Mouse (Mus musculus): ENCODE measurements around the gene Slc6a19. TPM values are rescaled to one million over a fixed set of nuclear protein-coding genes. Genes with fewer than 3 reads are reported as not detected.
A peak's percentile ranks its signal among the peaks of the same experiment; 100 is the strongest.

The Slc6a19 gene
- polyA plus RNA-seq, 1 experiment: 0.23 TPM

DNA sequence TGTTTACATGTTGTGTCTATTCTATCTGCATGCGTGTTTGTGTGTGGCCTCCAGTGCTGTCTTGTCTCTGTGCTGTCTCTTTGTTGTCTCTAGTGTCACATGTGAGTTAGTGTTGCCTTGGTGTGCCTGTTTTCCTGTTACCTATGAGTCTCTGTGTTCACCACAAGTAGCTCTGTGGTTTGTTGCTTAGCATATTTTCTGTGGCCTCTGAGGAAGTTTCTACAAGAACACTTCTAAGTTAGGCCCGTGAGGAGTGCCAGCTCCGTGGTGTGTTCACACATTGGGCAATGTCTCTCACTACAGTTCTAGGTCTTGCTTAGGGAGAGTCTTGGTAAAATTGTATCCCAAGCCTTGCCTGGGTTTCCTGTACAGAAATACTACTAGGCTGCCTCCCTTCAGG is 32.3 kb upstream of the Slc6a19 start:
- TF ChIP-seq POLR2A (IDR thresholded peaks at IDR 0.05; ENCODE audit: control insufficient read depth, low read depth, low read length) (no peak), CTCF (IDR thresholded peaks at IDR 0.05; ENCODE audit: control insufficient read depth, insufficient read depth, insufficient replicate concordance, low read depth, low read length) (no peak)
- Histone ChIP-seq H3K4me1 (ENCODE audit: control insufficient read depth, insufficient read depth, low read length) (peaks cover 10% of the 10 kb centered on the region), H3K27me3 (ENCODE audit: control insufficient read depth, insufficient read depth, low read length) (no peaks in the 10 kb centered on the region), H3K27ac (ENCODE audit: control insufficient read depth, insufficient read depth, low read depth, low read length) (no peak overlapping the region), H3K4me3 (ENCODE audit: control insufficient read depth, low read depth, low read length) (no peak overlapping the region), H3K36me3 (ENCODE audit: control insufficient read depth, insufficient read depth, low read length) (no peaks in the 10 kb centered on the region)

DNA sequence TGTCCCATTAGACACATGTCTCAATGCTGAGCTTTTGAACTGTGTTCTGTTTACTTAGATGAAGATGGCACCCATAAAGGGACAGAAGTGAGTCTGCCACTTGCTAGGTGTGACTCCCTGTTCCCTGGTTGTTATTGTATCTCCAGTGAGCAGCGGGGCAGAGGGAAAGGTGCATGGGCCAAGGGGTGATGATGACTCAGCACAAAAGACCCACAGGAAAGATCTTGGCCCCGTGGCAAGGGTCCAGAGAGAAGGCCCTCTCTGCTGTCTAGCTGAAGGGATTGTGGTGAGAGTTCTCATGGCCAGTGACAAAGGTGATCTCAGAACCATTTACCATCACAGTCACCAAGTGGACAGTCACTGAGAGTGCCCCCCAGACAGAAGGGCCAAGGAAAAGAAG is 31.3 kb upstream of the Slc6a19 start:
- H3K4me3 ChIP-seq (ENCODE audit: control insufficient read depth, low read depth, low read length): no peak overlapping the region
- TF ChIP-seq CTCF (IDR thresholded peaks at IDR 0.05; ENCODE audit: control insufficient read depth, insufficient read depth, insufficient replicate concordance, low read depth, low read length) (no peak), POLR2A (IDR thresholded peaks at IDR 0.05; ENCODE audit: control insufficient read depth, low read depth, low read length) (no peak)
- H3K4me1 ChIP-seq (ENCODE audit: control insufficient read depth, insufficient read depth, low read length): peaks cover 10% of the 10 kb centered on the region
- no peak overlapping the region for H3K27ac ChIP-seq (ENCODE audit: control insufficient read depth, insufficient read depth, low read depth, low read length)
- H3K27me3 ChIP-seq (ENCODE audit: control insufficient read depth, insufficient read depth, low read length): no peaks in the 10 kb centered on the region
- H3K36me3 ChIP-seq (ENCODE audit: control insufficient read depth, insufficient read depth, low read length): no peaks in the 10 kb centered on the region

DNA sequence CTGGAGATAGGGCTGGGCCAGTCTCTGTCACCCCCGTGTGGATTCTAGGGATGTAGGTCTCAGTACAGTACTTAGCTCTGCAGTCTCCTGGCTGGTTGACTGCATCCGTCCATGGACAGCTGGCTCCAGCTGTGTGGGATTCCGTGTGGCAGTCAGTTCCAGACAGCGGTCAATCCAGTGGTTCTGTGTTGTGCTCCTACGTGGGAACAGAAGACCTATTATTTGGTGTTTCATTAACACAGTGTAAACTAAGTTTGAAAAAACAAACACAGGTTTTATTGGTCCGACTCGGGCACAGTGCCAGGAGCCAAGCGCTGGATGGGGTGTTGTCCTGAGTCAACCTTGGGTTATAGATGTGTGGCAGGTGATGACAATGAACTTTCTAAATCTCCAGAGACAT is 30.6 kb upstream of the Slc6a19 start:
- peaks cover 10% of the 10 kb centered on the region for H3K4me1 ChIP-seq (ENCODE audit: control insufficient read depth, insufficient read depth, low read length)
- H3K27me3 ChIP-seq (ENCODE audit: control insufficient read depth, insufficient read depth, low read length): no peaks in the 10 kb centered on the region
- TF ChIP-seq POLR2A (IDR thresholded peaks at IDR 0.05; ENCODE audit: control insufficient read depth, low read depth, low read length): no peak
- TF ChIP-seq CTCF (IDR thresholded peaks at IDR 0.05; ENCODE audit: control insufficient read depth, insufficient read depth, insufficient replicate concordance, low read depth, low read length): no peak

DNA sequence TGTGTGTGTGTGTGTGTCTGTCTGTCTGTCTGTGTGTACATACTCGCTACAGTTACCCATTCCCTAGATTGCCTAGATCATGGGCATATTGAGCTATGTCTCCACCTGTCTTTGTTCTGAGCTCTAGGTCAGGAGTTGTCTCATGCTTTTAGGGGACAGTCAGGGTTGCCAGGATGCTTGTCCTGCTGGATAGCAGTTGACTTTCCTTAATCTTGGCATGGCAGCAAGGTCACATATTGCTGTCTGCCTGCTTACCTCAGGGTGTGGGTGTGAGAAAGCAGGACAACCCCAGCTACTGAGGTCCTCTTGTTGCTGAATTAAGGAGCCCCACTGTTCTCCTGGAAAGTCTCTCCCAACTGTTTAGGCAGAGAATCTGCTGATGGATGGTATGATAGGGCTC is 29.7 kb upstream of the Slc6a19 start:
- H3K4me3 ChIP-seq (ENCODE audit: control insufficient read depth, low read depth, low read length): no peak overlapping the region
- H3K27me3 ChIP-seq (ENCODE audit: control insufficient read depth, insufficient read depth, low read length): no peaks in the 10 kb centered on the region
- H3K4me1 ChIP-seq (ENCODE audit: control insufficient read depth, insufficient read depth, low read length): peaks cover 10% of the 10 kb centered on the region
- no peaks in the 10 kb centered on the region for H3K36me3 ChIP-seq (ENCODE audit: control insufficient read depth, insufficient read depth, low read length)
- TF ChIP-seq CTCF (IDR thresholded peaks at IDR 0.05; ENCODE audit: control insufficient read depth, insufficient read depth, insufficient replicate concordance, low read depth, low read length): no peak
- TF ChIP-seq POLR2A (IDR thresholded peaks at IDR 0.05; ENCODE audit: control insufficient read depth, low read depth, low read length): no peak
- no peak overlapping the region for H3K27ac ChIP-seq (ENCODE audit: control insufficient read depth, insufficient read depth, low read depth, low read length)

More for the DNA sequence above, 30.6 kb upstream of the Slc6a19 start:
- Histone ChIP-seq H3K36me3 (ENCODE audit: control insufficient read depth, insufficient read depth, low read length) (no peaks in the 10 kb centered on the region), H3K4me3 (ENCODE audit: control insufficient read depth, low read depth, low read length) (no peak overlapping the region), H3K27ac (ENCODE audit: control insufficient read depth, insufficient read depth, low read depth, low read length) (no peak overlapping the region)

DNA sequence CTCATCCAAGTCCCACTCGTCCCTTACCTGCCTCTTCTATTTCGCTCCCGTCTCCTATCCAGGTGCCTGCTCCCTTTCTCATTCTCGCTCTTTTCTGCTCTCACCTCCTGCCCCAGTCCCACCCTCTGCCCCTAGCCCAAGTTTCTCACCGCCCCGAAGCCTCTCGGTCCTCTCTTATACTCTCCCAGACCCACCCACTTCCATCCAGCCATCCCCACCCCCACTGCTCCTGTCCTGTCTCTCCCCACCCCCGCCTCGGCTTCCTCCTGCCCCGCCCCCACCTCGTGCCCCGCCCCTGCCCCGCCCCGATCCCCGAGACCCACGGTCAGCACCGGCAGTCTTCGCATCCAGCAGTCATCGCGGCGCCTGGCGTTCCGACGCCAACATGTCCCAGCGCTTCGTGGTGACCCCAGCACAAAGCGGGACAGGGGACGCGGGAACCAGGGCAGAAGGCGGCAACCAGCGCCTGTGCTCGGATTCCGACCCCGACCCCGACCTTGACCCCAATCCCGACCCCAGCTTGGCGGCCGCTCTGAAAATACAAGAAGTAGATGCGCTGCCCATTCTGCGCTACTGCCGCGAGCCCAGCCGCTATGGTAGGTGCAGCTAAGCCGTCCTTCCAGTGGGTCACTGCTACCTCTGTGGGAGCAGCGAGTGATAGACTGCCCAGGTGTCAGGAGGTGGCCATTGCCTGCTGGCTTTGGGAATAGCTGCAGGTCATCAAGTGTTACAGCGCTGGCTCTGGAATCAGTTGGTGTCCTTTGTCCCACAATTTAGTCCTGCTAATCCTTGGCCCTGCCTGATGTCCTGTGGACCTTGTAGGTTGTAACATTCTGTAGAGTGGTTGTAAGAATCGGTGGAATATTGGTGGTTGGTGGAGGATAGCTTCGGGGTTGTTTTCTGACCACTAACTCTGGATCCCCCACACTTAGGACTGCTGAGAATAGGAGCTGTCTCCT is 28.4 kb upstream of the Slc6a19 start, which contains the start of gene Slc12a7:
Slc12a7 (plus strand) TSS at position 353 of the 959 bp plus-strand sequence.
- peaks cover 10% of the 10 kb centered on the region for H3K4me1 ChIP-seq (ENCODE audit: control insufficient read depth, insufficient read depth, low read length)
- no peak within 1 kb of the TSS for H3K27ac ChIP-seq (ENCODE audit: control insufficient read depth, insufficient read depth, low read depth, low read length)
- TF ChIP-seq POLR2A (IDR thresholded peaks at IDR 0.05; ENCODE audit: control insufficient read depth, low read depth, low read length): 0 out of 2 replicates have a peak, but pooled peaks have one; percentile 16
- TF ChIP-seq CTCF (IDR thresholded peaks at IDR 0.05; ENCODE audit: control insufficient read depth, insufficient read depth, insufficient replicate concordance, low read depth, low read length): no peak
- H3K4me3 ChIP-seq (ENCODE audit: control insufficient read depth, low read depth, low read length): peak within 1 kb of the TSS; percentile 71
- no peaks in the 10 kb centered on the region for H3K27me3 ChIP-seq (ENCODE audit: control insufficient read depth, insufficient read depth, low read length)
- H3K36me3 ChIP-seq (ENCODE audit: control insufficient read depth, insufficient read depth, low read length): no peaks in the 10 kb centered on the region

DNA sequence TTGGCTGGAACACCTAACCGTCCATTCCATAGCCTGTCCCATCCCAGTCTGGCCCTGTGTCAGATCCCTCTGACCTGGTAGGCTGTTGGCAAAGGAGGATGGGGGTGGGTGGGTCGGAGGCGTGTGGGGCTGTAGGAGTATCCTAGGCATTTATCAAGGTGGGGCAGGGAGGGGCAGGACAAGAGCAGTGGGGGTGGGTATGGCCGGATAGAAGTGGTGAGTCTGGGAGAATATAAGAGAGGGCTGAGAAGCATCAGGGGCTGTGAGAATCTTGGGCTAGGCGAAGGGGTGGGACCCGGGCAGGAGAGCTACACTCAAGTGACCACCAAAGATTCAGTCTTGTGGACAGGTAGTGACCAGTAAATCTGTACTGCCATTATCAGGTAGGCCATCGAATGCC is 27.6 kb upstream of the Slc6a19 start:
- TF ChIP-seq CTCF (IDR thresholded peaks at IDR 0.05; ENCODE audit: control insufficient read depth, insufficient read depth, insufficient replicate concordance, low read depth, low read length) (no peak), POLR2A (IDR thresholded peaks at IDR 0.05; ENCODE audit: control insufficient read depth, low read depth, low read length) (no peak)
- Histone ChIP-seq H3K27me3 (ENCODE audit: control insufficient read depth, insufficient read depth, low read length) (no peaks in the 10 kb centered on the region), H3K4me3 (ENCODE audit: control insufficient read depth, low read depth, low read length) (peak overlapping the region; percentile 60), H3K4me1 (ENCODE audit: control insufficient read depth, insufficient read depth, low read length) (peaks cover 10% of the 10 kb centered on the region), H3K36me3 (ENCODE audit: control insufficient read depth, insufficient read depth, low read length) (no peaks in the 10 kb centered on the region), H3K27ac (ENCODE audit: control insufficient read depth, insufficient read depth, low read depth, low read length) (no peak overlapping the region)

DNA sequence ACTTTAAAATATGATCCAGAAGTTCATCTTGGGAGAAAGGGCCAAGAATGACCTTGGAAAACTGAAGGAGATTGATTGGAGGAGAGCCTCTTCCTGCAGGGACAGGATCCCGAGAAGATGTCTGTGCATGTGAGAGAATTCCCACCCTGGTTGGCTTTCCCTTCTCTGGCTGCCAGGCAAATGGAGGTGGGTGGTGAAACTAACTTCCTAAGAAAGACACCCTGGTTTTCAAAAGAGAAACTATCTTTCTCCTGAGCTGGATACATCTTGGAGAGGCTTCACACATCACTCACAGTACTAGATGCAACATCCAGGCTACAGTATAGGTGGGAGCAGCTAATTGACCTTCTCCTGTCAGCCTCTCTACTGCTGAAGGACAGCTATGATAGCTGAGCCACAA is 26.2 kb upstream of the Slc6a19 start:
- no peaks in the 10 kb centered on the region for H3K27me3 ChIP-seq (ENCODE audit: control insufficient read depth, insufficient read depth, low read length)
- no peak for TF ChIP-seq CTCF (IDR thresholded peaks at IDR 0.05; ENCODE audit: control insufficient read depth, insufficient read depth, insufficient replicate concordance, low read depth, low read length)
- no peak for TF ChIP-seq POLR2A (IDR thresholded peaks at IDR 0.05; ENCODE audit: control insufficient read depth, low read depth, low read length)
- H3K4me3 ChIP-seq (ENCODE audit: control insufficient read depth, low read depth, low read length): no peak overlapping the region
- peaks cover 10% of the 10 kb centered on the region for H3K4me1 ChIP-seq (ENCODE audit: control insufficient read depth, insufficient read depth, low read length)
- H3K36me3 ChIP-seq (ENCODE audit: control insufficient read depth, insufficient read depth, low read length): no peaks in the 10 kb centered on the region
- no peak overlapping the region for H3K27ac ChIP-seq (ENCODE audit: control insufficient read depth, insufficient read depth, low read depth, low read length)

All from testis, adult 2 months (tissue).